Mouse (Mus musculus): ENCODE measurements around the gene Slco4a1. TPM values are rescaled to one million over a fixed set of nuclear protein-coding genes. Genes with fewer than 3 reads are reported as not detected.

Gene Slco4a1
- 1 to 10 TPM in 1 of 2 experiments, under 1 TPM in 1; 0.94 to 2.0 TPM for total RNA-seq (2021)
- long read RNA-seq, experiment 1: 0 reads
- long read RNA-seq, experiment 2, partial matches to known transcripts: 0 of 2 reads
- long read RNA-seq, experiment 2, other reads (novel, unspliced or antisense): 1 of 2 reads

GRCm38 (mm10) chr2:180455723-180456698 is at the start of gene Slco4a1:
Slco4a1 (plus strand) TSS chr2:180456245.
- peak; percentile 46 to 49 for DNase-seq (ENCODE audit: low spot score in 2 of 2)

- DNase-seq (ENCODE audit: low spot score in 2 of 2): no peak
These were observed 47.6 kb upstream of the Slco4a1 start for GRCm38 (mm10) chr2:180408410-180408809.

- no peak for DNase-seq (ENCODE audit: low spot score in 2 of 2)
These were observed 45.6 kb upstream of the Slco4a1 start for GRCm38 (mm10) chr2:180410432-180410831.

GRCm38 (mm10) chr2:180411013-180411412 is 45.0 kb upstream of the Slco4a1 start:
- DNase-seq (ENCODE audit: low spot score in 2 of 2): no peak

GRCm38 (mm10) chr2:180415627-180416026 is 40.4 kb upstream of the Slco4a1 start:
- no peak for DNase-seq (ENCODE audit: low spot score in 2 of 2)

- DNase-seq (ENCODE audit: low spot score in 2 of 2): no peak
These were observed 38.3 kb upstream of the Slco4a1 start for GRCm38 (mm10) chr2:180417731-180418130.

- no peak for DNase-seq (ENCODE audit: low spot score in 2 of 2)
These were observed 35.4 kb upstream of the Slco4a1 start for GRCm38 (mm10) chr2:180420641-180421040.

- DNase-seq (ENCODE audit: low spot score in 2 of 2): no peak
These were observed 30.9 kb upstream of the Slco4a1 start for GRCm38 (mm10) chr2:180425115-180425514.

- peak; percentile 79 to 87 for DNase-seq (ENCODE audit: low spot score in 2 of 2)
These were observed 29.0 kb upstream of the Slco4a1 start for GRCm38 (mm10) chr2:180427073-180427472.

- peak; percentile 44 to 54 for DNase-seq (ENCODE audit: low spot score in 2 of 2)
These were observed 27.7 kb upstream of the Slco4a1 start for GRCm38 (mm10) chr2:180428331-180428730.

GRCm38 (mm10) chr2:180430648-180431047 is 25.4 kb upstream of the Slco4a1 start:
- DNase-seq (ENCODE audit: low spot score in 2 of 2): no peak

- peak; percentile 85 to 89 for DNase-seq (ENCODE audit: low spot score in 2 of 2)
These were observed 23.9 kb upstream of the Slco4a1 start for GRCm38 (mm10) chr2:180432042-180432668.

GRCm38 (mm10) chr2:180432751-180433150 is 23.3 kb upstream of the Slco4a1 start:
- no peak for DNase-seq (ENCODE audit: low spot score in 2 of 2)

GRCm38 (mm10) chr2:180433350-180433749 is 22.7 kb upstream of the Slco4a1 start:
- DNase-seq (ENCODE audit: low spot score in 2 of 2): peak in 1 of 2 experiments; percentile 24

- DNase-seq (ENCODE audit: low spot score in 2 of 2): no peak
These were observed 20.6 kb upstream of the Slco4a1 start for GRCm38 (mm10) chr2:180435341-180435926.

- DNase-seq (ENCODE audit: low spot score in 2 of 2): no peak
These were observed 18.7 kb upstream of the Slco4a1 start for GRCm38 (mm10) chr2:180437149-180437864.

- DNase-seq (ENCODE audit: low spot score in 2 of 2): no peak
These were observed 16.3 kb upstream of the Slco4a1 start for GRCm38 (mm10) chr2:180439791-180440190.

- DNase-seq (ENCODE audit: low spot score in 2 of 2): no peak
These were observed 15.3 kb upstream of the Slco4a1 start for GRCm38 (mm10) chr2:180440596-180441332.

GRCm38 (mm10) chr2:180442061-180442460 is 14.0 kb upstream of the Slco4a1 start:
- DNase-seq (ENCODE audit: low spot score in 2 of 2): no peak

- DNase-seq (ENCODE audit: low spot score in 2 of 2): no peak
These were observed 12.2 kb upstream of the Slco4a1 start for GRCm38 (mm10) chr2:180443861-180444260.
